Mouse (Mus musculus): ENCODE data around the gene Lelp1. TPM values are rescaled to one million over a fixed set of nuclear protein-coding genes. Genes with fewer than 3 reads are reported as not detected.

Lelp1 gene
- polyA plus RNA-seq, 1 experiment: not detected

- Histone ChIP-seq H3K4me3 (ENCODE audit: insufficient read depth, low read depth, low read length) (no peak overlapping the region), H3K27ac (ENCODE audit: insufficient read depth, low read depth, low read length) (no peak overlapping the region), H3K4me1 (ENCODE audit: control insufficient read depth, insufficient read depth, low read length) (no peaks in the 10 kb centered on the region)
- TF ChIP-seq CTCF (IDR thresholded peaks at IDR 0.05; ENCODE audit: insufficient read depth, low read depth, low read length): no peak
- TF ChIP-seq POLR2A (IDR thresholded peaks at IDR 0.05; ENCODE audit: insufficient read depth, low read depth, low read length): no peak
- WGBS: 29% methylated on average over 3 of the region's 3 CpGs
Observed at GRCm38 (mm10) chr3:92117930-92118329, 24.6 kb downstream of the Lelp1 start.

- no peak overlapping the region for H3K27ac ChIP-seq (ENCODE audit: insufficient read depth, low read depth, low read length)
- H3K4me1 ChIP-seq (ENCODE audit: control insufficient read depth, insufficient read depth, low read length): no peaks in the 10 kb centered on the region
- TF ChIP-seq POLR2A (IDR thresholded peaks at IDR 0.05; ENCODE audit: insufficient read depth, low read depth, low read length) (no peak), CTCF (IDR thresholded peaks at IDR 0.05; ENCODE audit: insufficient read depth, low read depth, low read length) (no peak)
- no peak overlapping the region for H3K4me3 ChIP-seq (ENCODE audit: insufficient read depth, low read depth, low read length)
Observed at GRCm38 (mm10) chr3:92111526-92111925, 31.0 kb downstream of the Lelp1 start.

GRCm38 (mm10) chr3:92110790-92111189 is 31.8 kb downstream of the Lelp1 start:
- Histone ChIP-seq H3K4me3 (ENCODE audit: insufficient read depth, low read depth, low read length) (no peak overlapping the region), H3K27ac (ENCODE audit: insufficient read depth, low read depth, low read length) (no peak overlapping the region), H3K4me1 (ENCODE audit: control insufficient read depth, insufficient read depth, low read length) (no peaks in the 10 kb centered on the region)
- no peak for TF ChIP-seq CTCF (IDR thresholded peaks at IDR 0.05; ENCODE audit: insufficient read depth, low read depth, low read length)
- no peak for TF ChIP-seq POLR2A (IDR thresholded peaks at IDR 0.05; ENCODE audit: insufficient read depth, low read depth, low read length)

- Histone ChIP-seq H3K27ac (ENCODE audit: insufficient read depth, low read depth, low read length) (no peak overlapping the region), H3K4me1 (ENCODE audit: control insufficient read depth, insufficient read depth, low read length) (no peaks in the 10 kb centered on the region), H3K4me3 (ENCODE audit: insufficient read depth, low read depth, low read length) (no peak overlapping the region)
- WGBS: 7% methylated on average over 6 of the region's 6 CpGs
- TF ChIP-seq POLR2A (IDR thresholded peaks at IDR 0.05; ENCODE audit: insufficient read depth, low read depth, low read length) (no peak), CTCF (IDR thresholded peaks at IDR 0.05; ENCODE audit: insufficient read depth, low read depth, low read length) (no peak)
Observed at GRCm38 (mm10) chr3:92106582-92106981, 36.0 kb downstream of the Lelp1 start.

Other genes with a start within 250 kb of the Lelp1 start
- gene Pglyrp3, start 128.2 kb downstream of the Lelp1 start, polyA plus RNA-seq (2012; ENCODE audit: insufficient read depth, insufficient read length, low replicate concordance, missing spikeins): not detected in 2 replicates
- not detected in 2 replicates for gene Lor, start 59.6 kb downstream of the Lelp1 start, polyA plus RNA-seq (2012; ENCODE audit: insufficient read depth, insufficient read length, low replicate concordance, missing spikeins)
- gene Prr9, start 18.8 kb downstream of the Lelp1 start, polyA plus RNA-seq (2012; ENCODE audit: insufficient read depth, insufficient read length, low replicate concordance, missing spikeins): not detected in 2 replicates
- not detected in 2 replicates for gene Sprr2a1, start 73.1 kb upstream of the Lelp1 start, polyA plus RNA-seq (2012; ENCODE audit: insufficient read depth, insufficient read length, low replicate concordance, missing spikeins)
- gene Sprr2a2, start 73.2 kb upstream of the Lelp1 start, polyA plus RNA-seq (2012; ENCODE audit: insufficient read depth, insufficient read length, low replicate concordance, missing spikeins): not detected in 2 replicates
- not detected in 2 replicates for gene Sprr2a3, start 142.7 kb upstream of the Lelp1 start, polyA plus RNA-seq (2012; ENCODE audit: insufficient read depth, insufficient read length, low replicate concordance, missing spikeins)
- gene Sprr2b, start 173.9 kb upstream of the Lelp1 start, polyA plus RNA-seq (2012; ENCODE audit: insufficient read depth, insufficient read length, low replicate concordance, missing spikeins): not detected in 2 replicates
- not detected in 2 replicates for gene Sprr2d, start 196.4 kb upstream of the Lelp1 start, polyA plus RNA-seq (2012; ENCODE audit: insufficient read depth, insufficient read length, low replicate concordance, missing spikeins)
- gene Sprr2e, start 209.4 kb upstream of the Lelp1 start, polyA plus RNA-seq (2012; ENCODE audit: insufficient read depth, insufficient read length, low replicate concordance, missing spikeins): not detected in 2 replicates
- not detected in 2 replicates for gene Sprr2f, start 222.4 kb upstream of the Lelp1 start, polyA plus RNA-seq (2012; ENCODE audit: insufficient read depth, insufficient read length, low replicate concordance, missing spikeins)
- gene Sprr2h, start 242.9 kb upstream of the Lelp1 start, polyA plus RNA-seq (2012; ENCODE audit: insufficient read depth, insufficient read length, low replicate concordance, missing spikeins): not detected in 2 replicates